Mouse (Mus musculus) stomach, postnatal 0 days (tissue): Measurements from ENCODE around the gene Ift122. TPM values are rescaled to one million over a fixed set of nuclear protein-coding genes. Genes with fewer than 3 reads are reported as not detected.

ENCODE experiments used
- ATAC-seq: fragments of 200-750 bp; cut with Nextera tagmentation; 2 replicates; pipeline ENCODE4 v1.8.0; 2017; ENCODE audit not compliant: low FRiP score, low TSS enrichment
- DNase-seq: peaks from one replicate; pipeline ENCODE4 v3.0.0-alpha.2; 2016; ENCODE audit warnings: low spot score
- H3K27ac ChIP-seq: fragments of 300-500 bp; sonication (generic); replicated peaks from 2 replicates; pipeline ENCODE4 v1.5.1; 2014; ENCODE audit warnings: mild to moderate bottlenecking, control low read depth
- H3K27me3 ChIP-seq: fragments of 300-500 bp; sonication (generic); 2 replicates; pipeline ENCODE4 v1.6.1; 2014; ENCODE audit warnings: low read length; ENCODE audit not compliant: control insufficient read depth, insufficient read depth
- H3K36me3 ChIP-seq: fragments of 300-500 bp; sonication (generic); 2 replicates; pipeline ENCODE4 v1.6.1; 2014; ENCODE audit warnings: low read length, mixed read lengths; ENCODE audit not compliant: control insufficient read depth, insufficient read depth
- H3K4me1 ChIP-seq: fragments of 300-500 bp; sonication (generic); replicated peaks from 2 replicates; pipeline ENCODE4 v1.6.1; 2014; ENCODE audit warnings: antibody characterized with exemption; ENCODE audit not compliant: control insufficient read depth, insufficient read depth
- H3K4me2 ChIP-seq: fragments of 300-500 bp; sonication (generic); replicated peaks from 2 replicates; pipeline ENCODE4 v1.6.1; 2014; ENCODE audit warnings: low read depth, mild to moderate bottlenecking, control low read depth, moderate library complexity
- H3K4me3 ChIP-seq: fragments of 300-500 bp; sonication (generic); 2 replicates; pipeline ENCODE4 v1.5.1; 2014; ENCODE audit warnings: low read depth, low read length, control low read depth
- H3K9ac ChIP-seq: fragments of 300-500 bp; sonication (generic); 2 replicates; pipeline ENCODE4 v1.6.1; 2014; ENCODE audit warnings: mild to moderate bottlenecking, low read length, control low read depth, mixed read lengths
- H3K9me3 ChIP-seq: fragments of 300-500 bp; sonication (generic); 2 replicates; pipeline ENCODE4 v1.6.1; 2016; ENCODE audit warnings: low read length; ENCODE audit not compliant: control insufficient read depth
- CTCF ChIP-seq: IDR thresholded peaks from 2 replicates; pipeline ENCODE4 v1.5.1; 2016; ENCODE audit warnings: antibody characterized with exemption, low read depth, mild to moderate bottlenecking, moderate library complexity
- EP300 ChIP-seq: optimal IDR thresholded peaks from 2 replicates; pipeline ENCODE3; 2016; ENCODE audit warnings: antibody characterized with exemption
- WGBS: fragments of 180-500 bp; shearing (Covaris S2); extraction: QIAGEN DNeasy Blood & Tissue Kit; methylation state at CpG from one replicate; pipeline ENCODE4 v1.1.7; 2014; 5-methylcytosine and 5-hydroxymethylcytosine counted together
- polyA plus RNA-seq: library from polyadenylated mRNA; unstranded; fragments of >200 nt; fragmentation: Nextera tagmentation; extraction: Ambion mirVana; gene quantifications from 2 replicates; pipeline ENCODE4 v1.2.1, GENCODE M21; 2015

The Ift122 gene
- polyA plus RNA-seq, 1 experiment from 2014 or later = 4.9 TPM

- Histone ChIP-seq H3K27ac (no peak overlapping the region; the same call in 1 of the 2 replicates), H3K4me3 (no peak overlapping the region), H3K4me1 (0 out of 2 replicates have a peak, but pooled peaks cover 3% of the 10 kb centered on the region), H3K27me3 (no peaks in the 10 kb centered on the region), H3K9ac (no peak overlapping the region), H3K36me3 (no peaks in the 10 kb centered on the region), H3K4me2 (no peak overlapping the region), H3K9me3 (no peaks in the 10 kb centered on the region)
- 20% methylated on average over 3 of the region's 3 CpGs for WGBS
- ATAC-seq (peak; percentile 75), DNase-seq (peak; percentile 74)
- peak; percentile 93 for TF ChIP-seq CTCF
- no peak for TF ChIP-seq EP300
Observed at GRCm38 (mm10) chr6:115901062-115901461, 47.8 kb downstream of the Ift122 start.

DNA sequence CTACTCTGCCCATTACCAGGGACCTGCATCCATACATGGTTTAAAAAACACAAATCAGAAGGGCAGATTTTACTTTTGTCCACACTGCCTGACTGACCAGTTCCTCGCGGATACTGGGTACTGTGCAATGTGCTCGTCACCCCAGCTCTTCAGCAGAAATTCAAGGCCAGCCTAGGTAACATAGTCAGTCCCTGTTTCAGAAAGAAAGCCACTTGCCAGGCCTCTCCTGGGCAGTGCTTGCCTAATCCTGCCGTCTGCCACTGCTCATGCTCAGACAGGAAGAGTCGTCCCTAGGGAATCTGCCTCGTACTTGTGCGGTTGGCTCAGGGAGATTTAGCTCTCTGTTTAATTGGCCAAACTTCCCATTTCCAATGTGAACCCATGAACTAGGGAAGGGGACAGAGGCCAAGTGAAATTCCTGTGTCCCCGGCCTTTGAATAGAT lies 48.2 kb downstream of the Ift122 start:
- Histone ChIP-seq H3K36me3 (no peaks in the 10 kb centered on the region), H3K4me2 (no peak overlapping the region), H3K27me3 (no peaks in the 10 kb centered on the region), H3K9me3 (no peaks in the 10 kb centered on the region), H3K4me3 (no peak overlapping the region), H3K27ac (no peak overlapping the region; the same call in 1 of the 2 replicates), H3K4me1 (0 out of 2 replicates have a peak, but pooled peaks cover 3% of the 10 kb centered on the region), H3K9ac (no peak overlapping the region)
- TF ChIP-seq EP300 = no peak
- no peak for TF ChIP-seq CTCF
- 56% methylated on average over 8 of the region's 8 CpGs for WGBS
- DNase-seq = no peak
- ATAC-seq = no peak

DNA sequence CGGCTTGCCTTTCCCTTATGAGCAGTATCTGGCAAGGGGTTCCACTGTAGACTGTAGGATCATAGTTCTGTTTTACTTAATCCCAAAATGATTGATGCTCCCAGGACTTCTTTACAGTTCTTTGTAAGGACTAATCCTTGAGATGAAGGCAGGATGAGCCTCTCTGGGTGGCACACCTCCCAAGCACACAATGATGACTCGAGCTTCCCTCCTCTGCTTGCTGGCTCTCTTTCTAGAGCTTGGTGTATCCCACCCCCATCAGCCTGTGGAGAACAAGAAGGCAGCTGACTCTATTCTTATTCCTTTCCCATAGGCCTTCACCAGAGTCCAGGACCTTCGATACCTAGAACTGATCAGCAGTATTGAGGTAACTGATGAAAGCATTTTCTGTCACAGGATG lies 49.3 kb downstream of the Ift122 start:
- 65% methylated on average over 3 of the region's 3 CpGs for WGBS
- no peak overlapping the region for H3K4me2 ChIP-seq
- H3K9me3 ChIP-seq = no peaks in the 10 kb centered on the region
- no peak overlapping the region for H3K27ac ChIP-seq
- 0 out of 2 replicates have a peak, but pooled peaks cover 2% of the 10 kb centered on the region for H3K36me3 ChIP-seq
- no peaks in the 10 kb centered on the region for H3K27me3 ChIP-seq
- TF ChIP-seq EP300 = no peak
- no peak for TF ChIP-seq CTCF
- DNase-seq = no peak
- H3K4me3 ChIP-seq = no peak overlapping the region
- no peak overlapping the region for H3K9ac ChIP-seq
- no peak for ATAC-seq
- 0 out of 2 replicates have a peak, but pooled peaks cover 3% of the 10 kb centered on the region for H3K4me1 ChIP-seq

DNA sequence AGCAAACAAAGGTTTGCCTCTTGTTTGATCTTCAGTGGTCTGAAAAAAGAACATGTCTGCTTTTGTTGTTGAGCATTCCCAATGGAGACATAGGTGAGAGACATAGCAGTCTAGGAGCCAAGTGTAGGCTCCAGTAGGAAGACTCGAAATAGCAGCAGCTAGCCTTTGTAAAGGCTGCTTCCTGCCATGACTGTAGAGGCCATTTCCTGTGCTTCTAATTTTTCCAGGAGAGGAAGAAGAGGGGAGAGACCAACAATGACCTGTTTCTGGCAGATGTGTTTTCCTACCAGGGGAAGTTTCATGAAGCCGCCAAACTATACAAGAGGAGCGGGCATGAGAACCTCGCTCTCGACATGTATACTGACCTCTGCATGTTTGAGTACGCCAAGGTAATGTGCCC lies 52.3 kb downstream of the Ift122 start:
- Histone ChIP-seq H3K36me3 (0 out of 2 replicates have a peak, but pooled peaks cover 2% of the 10 kb centered on the region), H3K27ac (no peak overlapping the region), H3K27me3 (no peaks in the 10 kb centered on the region), H3K9me3 (no peaks in the 10 kb centered on the region), H3K9ac (no peak overlapping the region), H3K4me1 (0 out of 2 replicates have a peak, but pooled peaks cover 3% of the 10 kb centered on the region), H3K4me3 (no peak overlapping the region), H3K4me2 (no peak overlapping the region)
- no peak for DNase-seq
- ATAC-seq = no peak
- TF ChIP-seq CTCF = no peak
- 82% methylated on average over 6 of the region's 6 CpGs for WGBS

DNA sequence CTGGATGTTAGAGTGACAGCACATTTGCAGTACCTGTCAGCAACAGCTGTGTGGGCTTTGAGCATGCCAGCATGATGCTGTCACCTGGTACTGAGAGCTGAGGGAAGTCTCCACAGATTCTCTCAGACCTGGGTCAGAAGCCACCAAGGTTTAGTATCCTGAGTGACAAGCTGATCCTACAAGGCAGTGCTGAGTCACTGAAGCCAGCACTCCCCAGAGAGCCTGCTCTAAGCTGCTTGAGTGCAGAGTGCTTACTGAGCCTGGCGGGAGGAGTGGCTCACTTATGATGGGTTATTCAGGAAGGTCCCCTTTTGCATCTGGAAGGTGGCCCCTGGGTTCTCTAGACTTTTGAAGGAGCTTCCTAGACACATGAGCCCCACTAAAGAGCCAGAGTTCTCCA lies 53.2 kb downstream of the Ift122 start:
- no peaks in the 10 kb centered on the region for H3K9me3 ChIP-seq
- ATAC-seq = peak; percentile 9; the same call in 1 of the 2 replicates
- 0 out of 2 replicates have a peak, but pooled peaks cover 2% of the 10 kb centered on the region for H3K36me3 ChIP-seq
- no peaks in the 10 kb centered on the region for H3K27me3 ChIP-seq
- TF ChIP-seq CTCF = no peak
- no peak for TF ChIP-seq EP300
- DNase-seq = no peak
- no peak overlapping the region for H3K4me2 ChIP-seq
- no peak overlapping the region for H3K27ac ChIP-seq
- no peak overlapping the region for H3K4me3 ChIP-seq
- 89% methylated on average over 1 of the region's 1 CpGs for WGBS
- H3K4me1 ChIP-seq = 0 out of 2 replicates have a peak, but pooled peaks cover 2% of the 10 kb centered on the region
- H3K9ac ChIP-seq = no peak overlapping the region

DNA sequence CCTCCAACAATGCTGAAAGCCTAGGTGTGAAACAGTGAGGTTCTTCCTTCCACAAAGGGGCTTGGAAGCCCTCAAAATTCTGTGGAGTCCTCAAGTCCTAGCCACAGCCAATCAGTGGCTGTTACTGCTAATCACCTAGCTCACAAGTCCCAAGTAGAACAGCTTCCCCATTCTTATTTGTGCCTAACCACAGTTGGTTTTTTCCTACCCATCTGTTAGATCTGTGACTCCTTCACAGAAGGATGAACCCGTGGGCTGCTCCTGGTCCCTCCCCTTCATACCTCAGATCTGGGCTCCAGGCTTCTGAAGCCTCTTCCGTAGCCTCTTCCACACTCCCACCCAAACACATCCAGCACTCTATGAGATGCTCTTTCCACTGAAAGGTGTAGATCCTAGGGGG lies 53.6 kb downstream of the Ift122 start:
- Histone ChIP-seq H3K36me3 (0 out of 2 replicates have a peak, but pooled peaks cover 2% of the 10 kb centered on the region), H3K4me3 (no peak overlapping the region), H3K4me2 (no peak overlapping the region), H3K9ac (no peak overlapping the region), H3K4me1 (no peaks in the 10 kb centered on the region), H3K27me3 (no peaks in the 10 kb centered on the region), H3K27ac (no peak overlapping the region), H3K9me3 (no peaks in the 10 kb centered on the region)
- WGBS = 57% methylated on average over 2 of the region's 2 CpGs
- DNase-seq = no peak
- no peak for ATAC-seq
- TF ChIP-seq CTCF (no peak), EP300 (no peak)
